Mouse (Mus musculus) ZHBTc4 (cell line): ENCODE data around the gene Fgd6.

ENCODE experiments used
- DNase-seq: peaks from one replicate; pipeline ENCODE4 v3.0.0-alpha.2; 2011; ENCODE audit warnings: low read depth, low spot score

Fgd6 gene

DNA sequence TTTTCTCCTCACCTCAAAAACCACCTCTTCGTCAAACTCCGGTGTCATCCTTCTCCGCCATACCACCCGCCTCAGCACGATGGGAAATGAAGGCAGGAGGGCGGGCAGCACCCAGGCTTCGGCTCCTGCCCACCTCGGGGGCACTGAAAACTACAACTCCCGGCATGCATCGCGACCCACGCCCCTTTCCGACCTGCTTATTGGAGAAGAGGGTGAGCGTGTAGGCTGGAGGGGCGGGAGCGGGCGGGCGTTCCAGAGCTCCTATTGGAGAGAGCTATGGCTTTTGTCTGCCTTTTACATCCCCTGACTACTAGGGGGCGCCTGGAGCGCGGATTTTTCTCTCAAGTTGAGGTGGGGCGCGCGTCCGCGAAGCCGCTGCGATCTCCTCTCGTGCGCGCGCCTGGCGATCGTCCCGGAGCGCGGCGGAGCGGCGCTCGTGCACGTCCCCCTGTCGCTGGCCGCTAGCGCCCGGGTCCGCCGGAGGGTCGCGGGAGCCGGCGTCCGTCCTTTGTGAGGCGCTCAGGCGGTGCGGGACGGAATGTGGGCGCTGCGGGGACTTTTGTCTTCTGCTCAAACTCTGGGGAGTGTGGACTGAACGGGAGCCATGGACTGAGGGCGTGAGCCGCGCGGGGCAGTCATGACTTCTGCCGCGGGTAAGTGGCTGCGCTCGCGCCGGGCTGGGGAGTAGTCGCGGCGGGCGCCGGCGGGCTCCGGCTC is at the start of gene Fgd6, which contains the start of gene Vezt:
Fgd6 (plus strand) TSS at position 344 of the 717 bp plus-strand sequence.
Vezt (minus strand) TSS at position 160 of the 717 bp plus-strand sequence.
- DNase-seq: peak; percentile 100

DNA sequence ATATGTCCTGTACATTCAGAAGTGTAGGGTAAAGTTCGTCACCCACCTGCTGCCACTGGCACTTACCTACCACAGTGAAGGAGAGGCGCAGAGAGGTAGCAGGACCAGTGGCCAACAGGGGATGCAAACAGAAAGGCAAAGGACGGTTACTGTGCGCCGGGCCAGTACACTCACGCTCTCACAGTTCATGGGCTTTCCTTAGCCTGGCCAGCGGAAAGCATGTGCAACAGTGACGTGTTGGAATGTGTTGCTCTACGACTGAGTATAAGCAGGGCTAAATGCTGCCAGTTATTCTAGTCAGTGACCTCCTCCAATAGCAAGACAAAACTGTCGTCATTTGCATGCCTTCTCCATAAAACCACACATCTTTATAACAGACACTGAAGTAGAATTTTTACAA is 41.7 kb upstream of the Fgd6 start:
- no peak for DNase-seq

DNA sequence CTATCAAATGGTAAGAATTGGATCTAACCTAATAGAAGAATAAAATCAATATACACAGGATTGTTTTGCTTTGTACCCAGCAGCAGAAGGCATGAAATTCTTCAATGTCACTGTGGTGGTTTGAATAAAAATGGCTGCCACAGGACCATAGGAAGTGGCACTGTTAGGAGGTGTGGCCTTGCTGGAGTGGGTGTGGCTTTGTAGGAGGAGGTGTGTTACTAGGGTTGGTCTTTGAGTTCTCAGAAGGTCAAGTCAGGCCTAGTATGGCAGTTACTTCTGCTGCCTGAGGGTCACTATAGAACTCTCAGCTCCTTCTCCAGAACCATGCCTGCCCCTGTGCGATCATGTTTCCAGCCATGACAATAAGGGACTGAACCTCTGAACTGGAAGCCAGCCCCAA is 40.7 kb upstream of the Fgd6 start:
- DNase-seq: peak; percentile 57

DNA sequence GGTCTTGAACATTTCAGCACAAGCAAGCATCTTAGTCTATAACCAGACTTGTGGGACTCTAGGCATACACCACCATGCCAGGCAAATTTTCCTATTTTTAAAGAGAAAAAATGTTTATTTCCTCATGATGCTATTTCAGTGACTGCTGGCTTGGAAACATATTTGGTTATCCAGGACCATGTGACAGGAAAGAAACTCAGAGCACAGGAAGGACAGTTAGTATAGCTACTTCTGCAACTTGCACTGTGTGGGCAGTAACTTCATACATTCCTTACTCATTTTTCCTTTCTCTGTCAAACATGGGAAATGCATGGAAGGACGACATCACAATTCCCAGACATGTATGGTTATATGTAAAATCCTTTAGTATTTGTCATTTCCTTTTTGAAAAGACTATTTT is 36.4 kb upstream of the Fgd6 start:
- no peak for DNase-seq

DNA sequence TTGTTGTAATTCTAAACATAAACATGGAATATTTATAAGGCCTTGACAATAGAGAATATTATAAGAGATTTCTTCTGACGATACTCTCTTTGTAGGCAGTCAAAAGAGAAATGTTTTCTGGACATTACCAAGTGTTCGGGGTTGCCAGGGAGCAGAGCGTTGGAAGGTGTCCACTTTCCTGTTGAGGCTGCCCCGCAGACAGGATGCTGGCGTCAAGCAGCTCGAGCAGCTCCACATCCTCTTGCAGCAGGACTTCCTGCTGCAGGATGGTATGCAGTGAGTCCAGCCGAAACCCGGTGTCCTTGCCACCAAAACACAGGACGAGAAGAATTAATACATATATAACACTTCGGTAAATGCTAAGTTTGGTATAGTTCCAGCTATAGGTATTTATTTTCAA is 35.6 kb upstream of the Fgd6 start:
- DNase-seq: no peak

GRCm38 (mm10) chr10:94008356-94008755 is 27.4 kb upstream of the Fgd6 start:
- no peak for DNase-seq

GRCm38 (mm10) chr10:94009991-94010679 is 25.7 kb upstream of the Fgd6 start:
- DNase-seq: no peak

DNA sequence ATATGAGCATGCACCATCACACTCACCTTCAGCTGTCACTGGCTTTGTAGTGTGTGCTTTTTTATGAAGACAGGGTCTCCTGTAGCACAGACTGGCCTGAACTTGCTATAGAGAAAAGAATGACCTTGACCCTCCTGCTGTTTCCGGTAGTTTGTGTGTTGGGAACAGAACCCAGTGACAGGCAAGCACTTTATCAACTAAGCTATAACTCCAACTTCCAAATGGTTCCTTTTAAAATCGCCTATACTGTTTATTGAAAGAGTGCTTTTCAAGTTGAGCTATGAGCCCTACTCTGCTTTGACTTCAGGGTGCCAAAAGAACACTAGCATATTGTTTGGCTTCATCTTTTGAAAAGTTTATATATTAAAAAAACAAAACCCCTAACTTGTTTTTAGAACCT is 24.8 kb upstream of the Fgd6 start:
- DNase-seq: no peak

DNA sequence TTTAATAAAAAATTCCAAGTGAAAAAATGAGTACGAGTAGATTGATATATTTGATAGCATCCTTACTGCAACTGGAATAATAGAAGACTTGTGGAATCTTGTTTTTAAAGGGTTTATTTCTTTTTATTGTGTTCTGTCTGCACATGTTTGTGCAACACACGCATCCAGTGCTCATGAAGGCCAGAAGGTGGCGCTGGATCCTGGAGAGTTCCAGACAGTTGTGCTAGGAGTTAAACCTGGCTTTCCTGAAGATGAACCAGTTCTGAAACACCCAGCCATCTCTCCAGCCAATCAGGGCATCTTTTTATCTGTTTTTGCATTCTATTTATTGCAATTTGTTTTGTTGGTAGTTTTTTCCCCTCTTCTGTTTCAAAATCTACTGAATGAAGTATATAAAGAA is 22.6 kb upstream of the Fgd6 start:
- DNase-seq: peak; percentile 84

DNA sequence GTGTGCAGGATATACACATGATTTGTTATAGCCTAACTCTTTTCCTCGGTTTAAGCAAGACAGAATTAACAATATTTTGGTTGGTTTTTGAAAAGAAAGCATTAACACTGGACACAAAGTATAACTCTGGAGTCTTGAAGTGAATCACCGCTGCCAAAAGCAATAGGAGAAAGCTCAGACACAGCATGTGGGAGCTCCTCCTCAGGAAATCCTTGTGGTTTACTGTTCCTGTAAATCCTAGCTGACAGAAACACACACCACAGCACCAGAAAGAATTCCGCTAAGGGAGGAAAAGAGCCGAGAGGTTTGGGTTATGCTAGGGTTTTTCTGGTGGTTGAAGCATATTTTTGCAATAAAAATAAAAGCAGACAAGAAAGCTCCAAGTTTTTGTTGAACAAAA is 21.6 kb upstream of the Fgd6 start:
- no peak for DNase-seq

DNA sequence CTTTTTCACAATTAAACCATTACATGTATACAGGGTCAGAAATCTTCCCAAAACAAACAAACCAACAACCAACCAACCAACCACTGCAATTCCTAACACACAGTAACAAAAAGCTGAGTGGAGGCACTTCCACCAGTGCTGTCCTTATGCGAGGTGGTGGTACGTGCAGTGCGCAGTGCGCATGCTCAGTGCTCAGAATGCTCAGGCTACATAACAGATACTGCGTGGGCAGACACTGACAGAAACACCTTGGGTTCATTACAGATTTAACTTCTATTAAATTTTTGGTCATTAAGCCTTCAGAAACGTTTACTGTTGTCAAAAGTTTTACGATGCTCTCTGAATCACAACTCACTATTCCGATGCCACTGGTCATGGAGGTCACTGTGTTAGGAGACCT is 18.3 kb upstream of the Fgd6 start:
- DNase-seq: peak; percentile 36

DNA sequence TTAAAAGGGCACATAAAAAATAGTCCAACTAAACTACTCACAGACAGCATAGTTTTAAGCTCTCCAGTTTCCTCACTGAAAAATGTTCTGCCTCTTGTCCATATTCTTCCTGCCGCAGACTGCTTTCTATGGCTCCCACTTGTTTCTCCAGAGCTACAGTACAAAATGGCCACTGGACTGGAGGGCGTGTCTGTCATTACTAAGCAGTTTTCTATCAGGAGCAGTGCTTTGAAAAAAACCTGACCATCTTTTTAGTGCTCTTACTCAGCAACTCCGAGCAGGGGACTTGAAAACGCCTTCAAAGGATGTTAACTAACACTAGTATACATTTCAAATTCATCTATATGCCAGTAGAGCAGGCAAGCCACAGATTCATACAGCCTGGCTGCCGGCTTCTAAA is 15.2 kb upstream of the Fgd6 start:
- DNase-seq: peak; percentile 54

- DNase-seq: no peak
Observed at GRCm38 (mm10) chr10:94021059-94021458, 14.7 kb upstream of the Fgd6 start.

DNA sequence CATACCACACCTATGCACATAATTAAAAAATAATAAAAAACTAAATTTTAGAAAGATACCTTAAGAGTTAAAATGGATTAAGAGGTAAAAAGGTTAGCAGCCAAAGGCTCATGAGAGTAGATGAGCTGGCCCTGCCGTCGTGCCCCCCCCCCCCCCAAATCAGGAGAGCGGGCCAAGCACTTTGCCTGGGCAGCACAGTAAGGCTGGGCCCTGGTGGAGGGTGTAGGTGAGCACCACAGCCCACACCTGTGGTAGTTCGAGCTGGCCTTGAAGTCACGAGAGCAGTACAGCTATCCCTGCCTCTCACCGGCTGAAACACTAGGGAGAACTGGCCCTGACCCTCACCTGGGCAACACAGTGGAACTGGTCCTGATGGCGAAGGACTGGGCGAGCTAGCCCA is 10.7 kb upstream of the Fgd6 start:
- DNase-seq: no peak

DNA sequence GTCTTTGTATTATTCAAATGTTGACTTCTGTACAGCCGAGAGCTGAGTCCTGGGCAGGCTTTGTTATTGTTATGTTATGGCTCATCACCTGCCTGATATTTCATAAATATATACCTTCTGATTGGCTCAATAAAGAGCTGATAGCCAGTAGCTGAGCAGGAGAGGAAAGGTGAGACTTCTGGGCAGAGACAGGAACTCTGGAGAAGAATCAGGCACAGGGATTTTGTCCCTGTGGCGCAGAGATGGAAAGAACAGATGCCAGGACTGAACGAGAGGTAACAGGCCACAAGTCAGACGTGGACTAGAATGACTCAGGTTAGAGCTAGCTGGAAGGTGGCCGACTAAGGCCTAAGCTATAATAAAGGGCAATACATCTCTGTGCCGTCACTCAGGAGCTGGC is 7.3 kb upstream of the Fgd6 start:
- no peak for DNase-seq

GRCm38 (mm10) chr10:94031164-94031563 is 4.6 kb upstream of the Fgd6 start:
- DNase-seq: no peak

DNA sequence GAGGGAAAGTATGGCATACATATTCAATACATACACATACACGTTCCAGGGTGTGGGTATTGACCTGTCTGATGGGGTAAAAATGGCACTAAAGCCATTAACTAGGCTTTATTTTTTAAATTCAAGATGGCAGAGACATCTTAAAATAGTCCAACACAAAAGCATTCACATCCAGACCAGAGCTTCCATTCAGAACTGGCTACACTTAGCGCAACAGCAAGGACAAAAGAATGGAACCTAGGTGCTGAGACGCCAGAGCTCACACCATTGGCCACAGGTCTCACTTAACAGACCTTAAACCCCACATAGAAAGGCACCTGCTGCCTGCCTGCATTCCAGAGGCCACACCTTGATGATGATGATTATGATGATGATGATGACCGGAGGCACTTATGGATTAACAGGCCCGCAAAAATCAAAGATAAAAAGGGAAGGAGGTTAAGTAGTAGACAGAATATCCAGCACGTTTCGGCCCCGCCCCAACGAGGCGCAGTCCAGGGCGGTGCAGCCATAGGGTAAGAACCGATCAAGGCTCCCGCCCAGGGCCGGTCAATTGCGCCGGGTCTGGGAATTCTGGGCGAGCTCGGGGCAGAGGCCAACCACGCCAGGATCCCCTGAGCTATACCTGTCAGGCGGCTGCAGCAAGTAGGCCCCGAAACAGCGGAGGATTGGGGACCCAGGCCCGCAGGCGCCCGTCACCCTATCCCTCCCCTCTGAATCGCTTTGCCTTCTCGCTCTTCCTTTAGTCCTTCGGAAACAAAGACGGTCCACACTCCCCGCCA is 734 bp upstream of the Fgd6 start:
- DNase-seq: peak; percentile 82

- no peak for DNase-seq
Observed at GRCm38 (mm10) chr10:94036375-94036758, 566 bp downstream of the Fgd6 start.

DNA sequence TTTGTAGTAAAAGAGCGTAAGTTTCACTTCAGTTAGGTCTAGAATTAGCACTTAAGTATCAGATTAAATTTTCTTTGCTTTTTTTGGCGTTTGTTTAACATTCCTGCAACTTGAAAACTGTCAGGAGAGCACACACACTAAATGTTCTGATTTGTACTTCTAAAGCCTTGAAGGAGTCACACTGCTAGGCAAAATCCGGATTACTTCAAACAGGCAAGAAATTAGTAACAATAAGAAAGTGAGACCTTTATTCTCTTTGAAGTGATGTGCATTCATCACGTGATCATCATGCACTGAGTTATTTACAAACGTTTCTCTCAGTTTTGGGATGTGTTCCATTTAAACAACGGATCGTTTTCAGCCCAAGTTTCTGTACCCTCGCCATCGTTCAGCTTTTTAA is 1.4 kb downstream of the Fgd6 start:
- no peak for DNase-seq

DNA sequence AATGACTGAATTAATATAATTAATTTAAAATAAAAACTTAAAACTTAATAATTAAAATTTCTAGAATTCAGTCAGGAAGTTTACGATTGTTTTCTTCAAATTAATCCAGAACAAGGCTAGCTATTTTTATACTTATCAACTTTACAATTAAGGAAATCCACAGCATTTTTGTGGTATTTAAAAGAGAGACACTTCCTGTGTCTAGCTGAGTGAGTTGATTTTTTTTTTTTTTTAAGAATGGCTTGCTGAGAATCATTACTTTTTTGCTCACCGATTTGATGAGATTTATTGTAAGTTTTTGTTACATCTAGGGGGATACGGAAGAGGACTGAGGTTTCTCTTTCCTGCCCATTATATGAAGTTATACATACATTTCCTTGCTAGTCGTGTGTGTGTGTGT is 1.8 kb downstream of the Fgd6 start:
- DNase-seq: no peak

DNA sequence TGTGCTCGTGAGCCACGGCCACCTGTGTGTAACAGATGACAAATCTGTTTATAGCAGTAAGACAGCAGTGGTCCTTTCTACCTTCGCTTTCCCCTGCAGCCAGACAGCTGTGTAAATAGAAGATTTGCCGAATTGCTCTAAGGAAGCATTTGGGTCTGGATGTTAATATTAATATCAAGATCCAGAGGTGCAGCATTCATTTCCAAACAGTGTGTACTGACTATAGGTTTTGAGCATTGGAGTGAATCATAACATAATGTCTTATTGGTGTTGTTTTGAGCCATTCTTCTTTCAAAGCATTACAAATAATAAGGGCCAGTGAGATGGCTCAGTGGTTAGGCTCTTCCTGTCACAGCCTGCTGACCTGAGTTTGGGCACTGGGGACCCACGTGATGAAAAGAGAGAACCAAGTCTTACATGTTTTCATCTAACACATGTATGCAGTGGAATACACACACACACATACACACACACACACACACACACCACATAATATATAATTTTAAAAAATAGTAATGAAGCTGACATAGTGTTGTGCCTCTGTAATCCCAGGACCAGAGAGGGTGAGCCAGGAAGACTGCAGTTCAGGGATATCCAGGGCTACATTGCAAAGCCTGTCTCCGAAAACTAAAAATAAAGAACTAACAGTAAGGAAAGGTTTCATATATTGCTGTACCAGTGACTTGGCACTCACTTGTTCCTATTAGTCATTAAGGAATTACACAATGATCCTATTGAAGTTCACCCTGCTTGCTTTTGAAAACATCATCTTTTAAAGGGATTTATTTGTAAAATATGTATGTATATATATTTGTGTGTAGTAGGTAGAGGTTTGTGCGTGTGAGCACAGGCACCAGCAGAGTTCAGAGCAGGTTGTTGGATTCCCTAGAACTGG is 2.8 kb downstream of the Fgd6 start:
- DNase-seq: no peak

GRCm38 (mm10) chr10:94043908-94044307 is 8.1 kb downstream of the Fgd6 start:
- DNase-seq: no peak
